Mouse (Mus musculus): Measurements from ENCODE around the gene Muc13. TPM values are rescaled to one million over a fixed set of nuclear protein-coding genes. Genes with fewer than 3 reads are reported as not detected.

Gene Muc13
- polyA plus RNA-seq, 1 experiment from 2014 or later = 5.5 TPM

GRCm38 (mm10) chr16:33772809-33773208 is 21.0 kb upstream of the Muc13 start:
- Histone ChIP-seq H3K27ac (no peak overlapping the region), H3K4me3 (no peak overlapping the region), H3K4me2 (no peak overlapping the region), H3K27me3 (replicated peaks) (no peaks in the 10 kb centered on the region), H3K36me3 (no peaks in the 10 kb centered on the region), H3K4me1 (peaks cover 40% of the 10 kb centered on the region), H3K9me3 (replicated peaks) (no peaks in the 10 kb centered on the region), H3K9ac (no peak overlapping the region)
- WGBS (ENCODE audit: insufficient replicate concordance) = 32% methylated on average over 5 of the region's 5 CpGs
- ATAC-seq = peak; percentile 83

GRCm38 (mm10) chr16:33774972-33775371 is 18.9 kb upstream of the Muc13 start:
- H3K4me2 ChIP-seq = no peak overlapping the region
- no peak overlapping the region for H3K4me3 ChIP-seq
- no peaks in the 10 kb centered on the region for H3K36me3 ChIP-seq
- H3K4me1 ChIP-seq = peaks cover 39% of the 10 kb centered on the region
- 55% methylated on average over 3 of the region's 3 CpGs for WGBS (ENCODE audit: insufficient replicate concordance)
- no peak overlapping the region for H3K9ac ChIP-seq
- no peak overlapping the region for H3K27ac ChIP-seq
- no peaks in the 10 kb centered on the region for H3K27me3 ChIP-seq (replicated peaks)
- no peaks in the 10 kb centered on the region for H3K9me3 ChIP-seq (replicated peaks)
- ATAC-seq = no peak

GRCm38 (mm10) chr16:33775733-33776335 is 18.0 kb upstream of the Muc13 start:
- WGBS (ENCODE audit: insufficient replicate concordance) = 55% methylated on average over 1 of the region's 1 CpGs
- no peak overlapping the region for H3K4me2 ChIP-seq
- no peak overlapping the region for H3K27ac ChIP-seq
- no peak overlapping the region for H3K9ac ChIP-seq
- ATAC-seq = no peak
- H3K4me1 ChIP-seq = peaks cover 38% of the 10 kb centered on the region
- no peak overlapping the region for H3K4me3 ChIP-seq
- H3K27me3 ChIP-seq (replicated peaks) = no peaks in the 10 kb centered on the region
- no peaks in the 10 kb centered on the region for H3K9me3 ChIP-seq (replicated peaks)
- H3K36me3 ChIP-seq = no peaks in the 10 kb centered on the region

GRCm38 (mm10) chr16:33776766-33777529 is 16.9 kb upstream of the Muc13 start:
- 35% methylated on average over 7 of the region's 7 CpGs for WGBS (ENCODE audit: insufficient replicate concordance)
- Histone ChIP-seq H3K9me3 (replicated peaks) (no peaks in the 10 kb centered on the region), H3K4me3 (no peak overlapping the region), H3K36me3 (no peaks in the 10 kb centered on the region), H3K4me1 (peaks cover 43% of the 10 kb centered on the region), H3K9ac (no peak overlapping the region), H3K27me3 (replicated peaks) (no peaks in the 10 kb centered on the region), H3K4me2 (no peak overlapping the region), H3K27ac (no peak overlapping the region)
- ATAC-seq = no peak

GRCm38 (mm10) chr16:33777607-33778006 is 16.2 kb upstream of the Muc13 start:
- H3K4me1 ChIP-seq = peaks cover 43% of the 10 kb centered on the region
- H3K9ac ChIP-seq = no peak overlapping the region
- H3K27ac ChIP-seq = no peak overlapping the region
- no peak for ATAC-seq
- H3K9me3 ChIP-seq (replicated peaks) = no peaks in the 10 kb centered on the region
- WGBS (ENCODE audit: insufficient replicate concordance) = 70% methylated on average over 6 of the region's 6 CpGs
- H3K27me3 ChIP-seq (replicated peaks) = no peaks in the 10 kb centered on the region
- H3K4me3 ChIP-seq = no peak overlapping the region
- H3K4me2 ChIP-seq = no peak overlapping the region
- no peaks in the 10 kb centered on the region for H3K36me3 ChIP-seq

- Histone ChIP-seq H3K4me1 (peaks cover 59% of the 10 kb centered on the region), H3K4me3 (no peak overlapping the region), H3K9ac (no peak overlapping the region), H3K27ac (peak overlapping the region; percentile 70), H3K36me3 (no peaks in the 10 kb centered on the region), H3K9me3 (replicated peaks) (no peaks in the 10 kb centered on the region), H3K27me3 (replicated peaks) (no peaks in the 10 kb centered on the region), H3K4me2 (no peak overlapping the region)
- 32% methylated on average over 5 of the region's 5 CpGs for WGBS (ENCODE audit: insufficient replicate concordance)
- ATAC-seq = peak; percentile 75
These were observed 11.8 kb upstream of the Muc13 start for GRCm38 (mm10) chr16:33781789-33782728.

- 29% methylated on average over 1 of the region's 1 CpGs for WGBS (ENCODE audit: insufficient replicate concordance)
- Histone ChIP-seq H3K9ac (no peak overlapping the region), H3K36me3 (no peaks in the 10 kb centered on the region), H3K4me1 (peaks cover 64% of the 10 kb centered on the region), H3K27me3 (replicated peaks) (no peaks in the 10 kb centered on the region), H3K27ac (peak overlapping the region; percentile 70), H3K4me3 (no peak overlapping the region), H3K4me2 (no peak overlapping the region), H3K9me3 (replicated peaks) (no peaks in the 10 kb centered on the region)
- ATAC-seq = no peak
These were observed 11.1 kb upstream of the Muc13 start for GRCm38 (mm10) chr16:33782729-33783091.

- Histone ChIP-seq H3K4me3 (no peak overlapping the region), H3K36me3 (no peaks in the 10 kb centered on the region), H3K27me3 (replicated peaks) (no peaks in the 10 kb centered on the region), H3K27ac (peak overlapping the region; percentile 73), H3K9ac (no peak overlapping the region), H3K9me3 (replicated peaks) (no peaks in the 10 kb centered on the region), H3K4me1 (peaks cover 60% of the 10 kb centered on the region), H3K4me2 (no peak overlapping the region)
- 10% methylated on average over 1 of the region's 1 CpGs for WGBS (ENCODE audit: insufficient replicate concordance)
- no peak for ATAC-seq
These were observed 9.3 kb upstream of the Muc13 start for GRCm38 (mm10) chr16:33784547-33784946.

GRCm38 (mm10) chr16:33785092-33785704 is 8.6 kb upstream of the Muc13 start:
- peak overlapping the region; percentile 73 for H3K27ac ChIP-seq

GRCm38 (mm10) chr16:33786657-33787390 is 7.0 kb upstream of the Muc13 start:
- Histone ChIP-seq H3K4me1 (peaks cover 53% of the 10 kb centered on the region), H3K27me3 (replicated peaks) (no peaks in the 10 kb centered on the region), H3K27ac (peak overlapping the region; percentile 51), H3K4me2 (peak overlapping the region; percentile 25; the same call in 1 of the 2 replicates), H3K9me3 (replicated peaks) (no peaks in the 10 kb centered on the region), H3K9ac (no peak overlapping the region), H3K4me3 (no peak overlapping the region), H3K36me3 (no peaks in the 10 kb centered on the region)
- WGBS (ENCODE audit: insufficient replicate concordance) = 57% methylated on average over 7 of the region's 7 CpGs
- peak; percentile 62; the same call in 1 of the 2 replicates for ATAC-seq

More at GRCm38 (mm10) chr16:33785092-33785704, 8.6 kb upstream of the Muc13 start:
- Histone ChIP-seq H3K4me1 (peaks cover 60% of the 10 kb centered on the region), H3K4me3 (no peak overlapping the region), H3K36me3 (no peaks in the 10 kb centered on the region), H3K9me3 (replicated peaks) (no peaks in the 10 kb centered on the region), H3K27me3 (replicated peaks) (no peaks in the 10 kb centered on the region), H3K4me2 (0 out of 2 replicates have a peak overlapping the region, but pooled peaks have one; percentile 14), H3K9ac (no peak overlapping the region)
- ATAC-seq = no peak
- 18% methylated on average over 8 of the region's 8 CpGs for WGBS (ENCODE audit: insufficient replicate concordance)

GRCm38 (mm10) chr16:33795106-33795505 is 1.3 kb downstream of the Muc13 start:
- Histone ChIP-seq H3K4me2 (peak overlapping the region; percentile 10), H3K9me3 (replicated peaks) (no peaks in the 10 kb centered on the region), H3K4me1 (peaks cover 22% of the 10 kb centered on the region), H3K27me3 (replicated peaks) (no peaks in the 10 kb centered on the region), H3K9ac (no peak overlapping the region), H3K4me3 (no peak overlapping the region), H3K27ac (peak overlapping the region; percentile 10), H3K36me3 (no peaks in the 10 kb centered on the region)
- WGBS (ENCODE audit: insufficient replicate concordance) = 26% methylated on average over 4 of the region's 4 CpGs
- ATAC-seq = no peak

Data from liver, embryonic 12.5 days (tissue).